Mouse (Mus musculus) gastrocnemius, adult 2 months (tissue): ENCODE results near the gene Lrrk1. TPM values are rescaled to one million over a fixed set of nuclear protein-coding genes. Genes with fewer than 3 reads are reported as not detected.

Experiments
- DNase-seq: peaks from one replicate; pipeline ENCODE4 v3.0.0; 2022
- H3K27ac ChIP-seq: fragments of 200-600 bp; 2 replicates; pipeline ENCODE4 v1.8.1; 2022; ENCODE audit warnings: mild to moderate bottlenecking
- H3K4me3 ChIP-seq: fragments of 200-600 bp; 2 replicates; pipeline ENCODE4 v1.8.1; 2022; ENCODE audit warnings: mild to moderate bottlenecking, moderate library complexity
- CTCF ChIP-seq: fragments of 200-600 bp; IDR thresholded peaks from 2 replicates; pipeline ENCODE4 v1.8.1; 2022; ENCODE audit warnings: antibody characterized with exemption, mild to moderate bottlenecking, moderate library complexity
- intact Hi-C: fragments of 180-260 bp; cut with DNase I; formaldehyde crosslinking; loops from one replicate; pipeline ENCODE4 v1.15.1; 2025
- microRNA-seq: library from miRNA; unstranded; fragments of <30 nt; microRNA quantifications from one replicate; pipeline ENCODE4 v1.2.0, GENCODE M21; 2021
- total RNA-seq, 2 experiments: library from RNA; stranded (reverse); gene quantifications; 2 replicates each; pipeline ENCODE4 v1.2.3; 2021

The Lrrk1 gene
- total RNA-seq, 2 experiments from 2014 or later: 3.0 to 6.4 TPM

DNA sequence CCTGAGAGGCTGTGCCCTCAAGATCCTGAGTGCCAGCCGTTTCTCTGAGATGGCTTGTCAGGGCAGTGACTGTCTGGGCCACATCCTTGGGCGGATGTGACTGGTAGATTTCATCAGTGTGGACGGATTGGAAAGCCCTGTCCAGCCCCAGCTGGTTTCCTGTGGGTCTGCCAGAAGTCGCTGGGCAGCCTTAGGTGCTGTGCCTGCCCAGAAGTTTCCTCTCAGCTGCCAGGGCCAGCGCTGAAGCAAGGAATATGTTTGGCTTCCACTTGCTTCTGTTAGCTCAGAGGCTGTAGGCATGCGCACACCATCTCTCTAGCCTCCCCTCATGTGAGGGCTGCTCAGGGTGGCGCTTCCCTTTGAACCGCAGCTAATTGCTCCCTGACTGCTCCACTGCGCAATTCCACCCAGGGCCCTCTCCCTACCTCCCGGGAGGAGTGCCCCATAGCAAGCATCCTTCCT, 209.0 kb downstream of the Lrrk1 start:
- peak overlapping the region; percentile 36; the same call in 1 of the 2 replicates for H3K27ac ChIP-seq
- no peak for TF ChIP-seq CTCF
- intact Hi-C loops: no loop called here
- no peak overlapping the region for H3K4me3 ChIP-seq
- peak; percentile 80 for DNase-seq

DNA sequence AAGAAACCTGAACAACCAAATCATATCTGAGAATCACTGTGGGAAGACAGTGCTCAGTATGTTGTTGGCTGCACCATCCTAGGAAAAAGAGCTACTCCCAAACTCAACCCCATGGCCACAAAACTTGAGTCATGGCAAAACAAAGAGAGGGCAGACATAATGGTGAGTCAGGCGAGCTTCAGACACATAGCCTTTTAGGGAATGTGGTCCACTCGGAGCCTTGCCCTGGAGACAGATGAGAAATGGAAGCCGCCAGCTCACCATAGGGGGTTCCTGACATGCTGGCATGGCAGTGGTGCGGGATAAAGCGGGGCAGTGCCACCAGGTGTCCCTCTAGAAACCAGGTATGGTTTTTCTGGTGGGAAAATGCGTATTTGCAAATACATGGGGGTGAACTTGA, 210.0 kb downstream of the Lrrk1 start:
- no peak overlapping the region for H3K4me3 ChIP-seq
- DNase-seq: no peak
- intact Hi-C loops: no loop called here
- no peak overlapping the region for H3K27ac ChIP-seq
- no peak for TF ChIP-seq CTCF

DNA sequence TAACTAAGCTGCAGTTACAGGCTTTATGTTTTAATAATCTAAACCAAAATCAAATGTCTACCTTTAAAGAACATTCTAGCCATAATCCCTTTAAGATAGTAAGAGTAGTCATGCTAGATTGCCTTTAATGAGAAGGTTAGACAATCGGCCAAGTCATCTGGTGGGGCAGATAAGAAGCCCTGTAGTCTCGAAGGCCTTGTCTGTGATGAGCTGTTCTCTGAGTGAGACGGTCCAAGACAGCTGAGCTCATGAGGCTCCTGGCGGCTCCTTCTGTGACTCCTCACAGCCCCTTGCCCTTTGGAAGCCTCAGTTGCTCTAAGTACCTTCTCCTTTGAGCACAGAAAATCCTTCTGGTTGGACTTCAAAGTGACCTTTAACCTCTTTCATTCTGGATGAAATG, 211.2 kb downstream of the Lrrk1 start:
- intact Hi-C loops: no loop called here
- H3K27ac ChIP-seq: no peak overlapping the region
- no peak overlapping the region for H3K4me3 ChIP-seq
- no peak for TF ChIP-seq CTCF
- DNase-seq: no peak

Small RNA genes within 50 kb of the gene (microRNA-seq; reads per million reads assigned to microRNA genes)
- gene Mir7057: not detected

Other genes starting within 250 kb of the Lrrk1 start
- not detected for gene Gm10974, start 22.4 kb downstream of the Lrrk1 start, total RNA-seq
- gene Aldh1a3, start 39.2 kb upstream of the Lrrk1 start, total RNA-seq: 1 to 10 TPM; 2.0 to 2.5 TPM